Mouse (Mus musculus): ENCODE data around the gene Cacna1f. TPM values are rescaled to one million over a fixed set of nuclear protein-coding genes. Genes with fewer than 3 reads are reported as not detected.
A peak's percentile ranks its signal among the peaks of the same experiment; 100 is the strongest.

Cacna1f gene
- polyA plus RNA-seq, 1 experiment from 2014 or later, result not detected

GRCm38 (mm10) chrX:7640785-7641184 lies 33.9 kb downstream of the Cacna1f start:
- Histone ChIP-seq H3K27me3 (ENCODE audit: control insufficient read depth, insufficient read depth, low read length) (no peaks in the 10 kb centered on the region), H3K36me3 (ENCODE audit: control insufficient read depth, insufficient read depth, low read length) (no peaks in the 10 kb centered on the region), H3K4me3 (ENCODE audit: low read depth, low read length) (no peak overlapping the region), H3K27ac (ENCODE audit: low read depth, low read length) (no peak overlapping the region), H3K4me1 (replicated peaks; ENCODE audit: control insufficient read depth, insufficient read depth, low read length) (no peaks in the 10 kb centered on the region), H3K4me2 (ENCODE audit: low read depth, low read length, severe bottlenecking) (no peak overlapping the region), H3K9ac (ENCODE audit: low read length) (no peak overlapping the region), H3K9me3 (ENCODE audit: control insufficient read depth, low read length) (no peaks in the 10 kb centered on the region)
- ATAC-seq (replicated peaks; ENCODE audit: low FRiP score), result no peak
- 41% methylated on average over 12 of the region's 12 CpGs for WGBS
- DNase-seq (ENCODE audit: low spot score), result no peak

DNA sequence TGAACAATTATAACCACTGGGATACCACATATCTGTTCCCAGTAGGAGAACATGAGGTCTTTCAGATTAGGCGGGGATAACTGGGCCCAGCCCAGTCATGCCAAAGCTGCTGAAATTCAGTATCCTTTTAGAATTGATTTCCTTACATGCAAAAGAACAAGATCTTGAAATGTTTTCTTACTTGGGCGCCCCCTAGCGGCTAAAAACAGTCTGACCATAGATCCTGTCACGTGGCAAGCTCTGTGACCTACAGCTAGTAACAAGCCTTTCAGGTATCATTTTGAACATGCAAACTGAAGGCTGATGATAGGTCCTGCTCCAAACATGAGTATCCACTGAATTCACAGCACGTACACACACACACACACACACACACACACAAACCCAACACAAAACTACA lies 38.5 kb downstream of the Cacna1f start:
- H3K9ac ChIP-seq (ENCODE audit: low read length), result no peak overlapping the region

GRCm38 (mm10) chrX:7648671-7649304 lies 41.9 kb downstream of the Cacna1f start:
- Histone ChIP-seq H3K9me3 (ENCODE audit: control insufficient read depth, low read length) (no peaks in the 10 kb centered on the region), H3K27ac (ENCODE audit: low read depth, low read length) (no peak overlapping the region; the same call in 1 of the 2 replicates), H3K4me2 (ENCODE audit: low read depth, low read length, severe bottlenecking) (peak overlapping the region; percentile 51), H3K36me3 (ENCODE audit: control insufficient read depth, insufficient read depth, low read length) (no peaks in the 10 kb centered on the region), H3K4me1 (replicated peaks; ENCODE audit: control insufficient read depth, insufficient read depth, low read length) (no peaks in the 10 kb centered on the region), H3K27me3 (ENCODE audit: control insufficient read depth, insufficient read depth, low read length) (no peaks in the 10 kb centered on the region), H3K4me3 (ENCODE audit: low read depth, low read length) (peak overlapping the region; percentile 34), H3K9ac (ENCODE audit: low read length) (peak overlapping the region; percentile 49)
- WGBS, result 14% methylated on average over 25 of the region's 25 CpGs
- peak; percentile 84 for DNase-seq (ENCODE audit: low spot score)
- peak; percentile 98 for ATAC-seq (replicated peaks; ENCODE audit: low FRiP score)

More for the DNA sequence above, 38.5 kb downstream of the Cacna1f start:
- WGBS, result 12% methylated on average over 5 of the region's 5 CpGs
- ATAC-seq (replicated peaks; ENCODE audit: low FRiP score) (no peak), DNase-seq (ENCODE audit: low spot score) (peak; percentile 80)
- no peak overlapping the region for H3K27ac ChIP-seq (ENCODE audit: low read depth, low read length)
- H3K4me3 ChIP-seq (ENCODE audit: low read depth, low read length), result no peak overlapping the region
- H3K36me3 ChIP-seq (ENCODE audit: control insufficient read depth, insufficient read depth, low read length), result no peaks in the 10 kb centered on the region
- no peak overlapping the region for H3K4me2 ChIP-seq (ENCODE audit: low read depth, low read length, severe bottlenecking)
- no peaks in the 10 kb centered on the region for H3K9me3 ChIP-seq (ENCODE audit: control insufficient read depth, low read length)
- no peaks in the 10 kb centered on the region for H3K27me3 ChIP-seq (ENCODE audit: control insufficient read depth, insufficient read depth, low read length)
- no peaks in the 10 kb centered on the region for H3K4me1 ChIP-seq (replicated peaks; ENCODE audit: control insufficient read depth, insufficient read depth, low read length)

DNA sequence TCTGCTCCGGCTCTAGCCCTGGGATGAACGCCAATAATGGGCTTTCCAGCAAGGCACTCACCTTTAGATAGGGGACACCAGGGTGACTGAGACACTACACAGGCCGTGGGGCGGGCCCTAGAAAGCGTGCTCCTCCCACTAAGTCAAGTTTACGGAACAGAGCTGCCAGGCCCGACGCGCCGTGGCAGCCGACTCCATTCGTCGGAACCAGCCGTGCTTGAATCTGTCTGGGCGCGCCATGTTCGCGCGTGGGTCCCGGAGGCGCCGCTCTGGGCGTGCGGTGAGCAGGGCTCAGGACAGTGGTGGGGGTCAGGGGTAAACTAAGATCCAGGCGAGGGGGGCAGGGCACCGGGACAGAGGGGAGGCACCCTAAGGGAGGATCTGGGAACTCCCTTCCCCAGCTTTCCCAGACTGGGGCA lies 50.3 kb downstream of the Cacna1f start, which contains the start of gene Prickle3:
Gene Prickle3, plus strand, starts transcription at position 40 of the 419 bp plus-strand sequence.
- Histone ChIP-seq H3K27me3 (ENCODE audit: control insufficient read depth, insufficient read depth, low read length) (no peaks in the 10 kb centered on the region), H3K9me3 (ENCODE audit: control insufficient read depth, low read length) (no peaks in the 10 kb centered on the region), H3K36me3 (ENCODE audit: control insufficient read depth, insufficient read depth, low read length) (no peaks in the 10 kb centered on the region), H3K9ac (ENCODE audit: low read length) (peak within 1 kb of the TSS; percentile 39), H3K4me2 (ENCODE audit: low read depth, low read length, severe bottlenecking) (peak within 1 kb of the TSS; percentile 39), H3K4me3 (ENCODE audit: low read depth, low read length) (peak within 1 kb of the TSS; percentile 23), H3K4me1 (replicated peaks; ENCODE audit: control insufficient read depth, insufficient read depth, low read length) (no peaks in the 10 kb centered on the region), H3K27ac (ENCODE audit: low read depth, low read length) (no peak within 1 kb of the TSS)
- DNase-seq (ENCODE audit: low spot score) (no peak), ATAC-seq (replicated peaks; ENCODE audit: low FRiP score) (peak; percentile 27; the same call in 1 of the 2 replicates)
- 11% methylated on average over 26 of the region's 26 CpGs for WGBS

DNA sequence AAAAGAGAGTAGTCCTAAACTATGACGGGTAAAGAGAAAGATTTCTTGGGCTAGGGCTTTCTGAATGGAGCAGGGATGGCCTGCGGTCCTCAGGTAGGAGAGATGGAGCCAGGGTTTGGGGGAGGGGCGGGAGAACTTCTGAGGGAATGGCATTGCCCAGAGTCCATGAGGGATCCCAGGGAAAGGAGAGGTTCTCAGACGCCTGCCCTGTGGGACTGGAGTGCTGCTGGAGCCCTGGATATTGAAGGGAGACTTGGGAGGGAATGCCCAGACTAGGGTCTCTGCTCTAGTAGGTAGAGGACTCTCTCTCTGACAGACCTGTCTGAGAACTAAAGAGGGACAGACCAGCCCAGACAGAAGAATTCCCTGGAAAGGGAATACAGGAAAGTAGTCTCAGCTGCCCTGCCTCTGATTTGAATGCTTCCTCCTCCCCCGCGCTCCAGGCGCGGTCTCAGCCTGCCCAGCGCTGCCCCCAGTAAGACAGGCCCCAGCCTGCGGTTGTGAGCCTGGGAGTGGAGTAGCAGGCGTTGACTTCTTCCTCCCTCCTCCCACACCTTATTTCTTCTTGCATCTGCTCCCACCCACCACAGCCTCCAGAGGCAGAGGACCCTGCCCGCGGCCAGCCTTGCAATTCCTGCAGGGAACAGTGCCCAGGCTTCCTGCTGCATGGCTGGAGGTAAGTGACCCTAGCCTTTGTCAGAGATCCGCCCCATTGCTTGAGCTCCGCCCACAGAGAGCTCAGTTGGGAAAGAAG lies 51.3 kb downstream of the Cacna1f start:
- Histone ChIP-seq H3K9ac (ENCODE audit: low read length) (no peak overlapping the region), H3K4me1 (replicated peaks; ENCODE audit: control insufficient read depth, insufficient read depth, low read length) (no peaks in the 10 kb centered on the region), H3K4me2 (ENCODE audit: low read depth, low read length, severe bottlenecking) (peak overlapping the region; percentile 21; the same call in 1 of the 2 replicates), H3K36me3 (ENCODE audit: control insufficient read depth, insufficient read depth, low read length) (no peaks in the 10 kb centered on the region), H3K4me3 (ENCODE audit: low read depth, low read length) (no peak overlapping the region), H3K27ac (ENCODE audit: low read depth, low read length) (no peak overlapping the region), H3K27me3 (ENCODE audit: control insufficient read depth, insufficient read depth, low read length) (no peaks in the 10 kb centered on the region), H3K9me3 (ENCODE audit: control insufficient read depth, low read length) (no peaks in the 10 kb centered on the region)
- ATAC-seq (replicated peaks; ENCODE audit: low FRiP score) (peak; percentile 58), DNase-seq (ENCODE audit: low spot score) (no peak)
- WGBS, result 21% methylated on average over 13 of the region's 15 CpGs

GRCm38 (mm10) chrX:7658785-7659589 lies 52.1 kb downstream of the Cacna1f start:
- H3K4me2 ChIP-seq (ENCODE audit: low read depth, low read length, severe bottlenecking), result no peak overlapping the region

GRCm38 (mm10) chrX:7661086-7661485 lies 54.2 kb downstream of the Cacna1f start:
- 81% methylated on average over 4 of the region's 4 CpGs for WGBS
- Histone ChIP-seq H3K4me2 (ENCODE audit: low read depth, low read length, severe bottlenecking) (no peak overlapping the region), H3K4me3 (ENCODE audit: low read depth, low read length) (no peak overlapping the region), H3K9ac (ENCODE audit: low read length) (no peak overlapping the region), H3K27ac (ENCODE audit: low read depth, low read length) (no peak overlapping the region), H3K4me1 (replicated peaks; ENCODE audit: control insufficient read depth, insufficient read depth, low read length) (no peaks in the 10 kb centered on the region), H3K9me3 (ENCODE audit: control insufficient read depth, low read length) (no peaks in the 10 kb centered on the region), H3K36me3 (ENCODE audit: control insufficient read depth, insufficient read depth, low read length) (no peaks in the 10 kb centered on the region), H3K27me3 (ENCODE audit: control insufficient read depth, insufficient read depth, low read length) (no peaks in the 10 kb centered on the region)
- DNase-seq (ENCODE audit: low spot score) (peak; percentile 17), ATAC-seq (replicated peaks; ENCODE audit: low FRiP score) (no peak)

More at GRCm38 (mm10) chrX:7658785-7659589, 52.1 kb downstream of the Cacna1f start:
- Histone ChIP-seq H3K27ac (ENCODE audit: low read depth, low read length) (no peak overlapping the region), H3K4me3 (ENCODE audit: low read depth, low read length) (no peak overlapping the region), H3K9me3 (ENCODE audit: control insufficient read depth, low read length) (no peaks in the 10 kb centered on the region), H3K4me1 (replicated peaks; ENCODE audit: control insufficient read depth, insufficient read depth, low read length) (no peaks in the 10 kb centered on the region), H3K9ac (ENCODE audit: low read length) (no peak overlapping the region), H3K27me3 (ENCODE audit: control insufficient read depth, insufficient read depth, low read length) (no peaks in the 10 kb centered on the region), H3K36me3 (ENCODE audit: control insufficient read depth, insufficient read depth, low read length) (no peaks in the 10 kb centered on the region)
- 54% methylated on average over 11 of the region's 11 CpGs for WGBS
- ATAC-seq (replicated peaks; ENCODE audit: low FRiP score) (peak; percentile 36), DNase-seq (ENCODE audit: low spot score) (no peak)

GRCm38 (mm10) chrX:7662936-7663335 lies 56.1 kb downstream of the Cacna1f start:
- ATAC-seq (replicated peaks; ENCODE audit: low FRiP score) (no peak), DNase-seq (ENCODE audit: low spot score) (no peak)
- Histone ChIP-seq H3K27ac (ENCODE audit: low read depth, low read length) (no peak overlapping the region), H3K36me3 (ENCODE audit: control insufficient read depth, insufficient read depth, low read length) (no peaks in the 10 kb centered on the region), H3K27me3 (ENCODE audit: control insufficient read depth, insufficient read depth, low read length) (no peaks in the 10 kb centered on the region), H3K9ac (ENCODE audit: low read length) (no peak overlapping the region), H3K9me3 (ENCODE audit: control insufficient read depth, low read length) (no peaks in the 10 kb centered on the region), H3K4me3 (ENCODE audit: low read depth, low read length) (no peak overlapping the region), H3K4me1 (replicated peaks; ENCODE audit: control insufficient read depth, insufficient read depth, low read length) (no peaks in the 10 kb centered on the region), H3K4me2 (ENCODE audit: low read depth, low read length, severe bottlenecking) (no peak overlapping the region)
- WGBS, result 84% methylated on average over 3 of the region's 3 CpGs
